Mouse (Mus musculus): ENCODE measurements at regions not wholly inside any gene's neighbourhood (a gene's known extent, or its start where the extent isn't known, plus 50 kb on each side); places are given as distances from the start of the nearest gene placed in this dataset.

DNA sequence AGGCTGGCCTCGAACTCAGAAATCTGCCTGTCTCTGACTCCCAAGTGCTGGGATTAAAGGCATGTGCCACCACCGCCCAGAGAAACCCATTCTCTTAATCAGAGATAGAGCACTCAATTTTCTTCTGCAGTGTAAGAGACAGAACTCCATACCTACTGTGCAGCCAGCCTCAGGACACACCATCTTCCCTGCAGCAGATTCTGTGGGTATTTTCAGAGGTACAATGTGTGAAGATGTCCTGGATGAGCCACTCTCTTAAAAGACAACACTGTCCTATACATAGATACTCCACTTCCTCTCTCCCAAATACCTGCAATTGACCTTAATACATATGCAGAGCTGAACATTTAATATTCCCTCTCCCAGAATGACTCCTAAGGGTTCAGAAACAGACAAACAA lies 111.5 kb downstream of the Nr1d2 start:
- DNase-seq (ENCODE audit: extremely low spot score in 1 of 2, low spot score in 1 of 2), result no peak

DNA sequence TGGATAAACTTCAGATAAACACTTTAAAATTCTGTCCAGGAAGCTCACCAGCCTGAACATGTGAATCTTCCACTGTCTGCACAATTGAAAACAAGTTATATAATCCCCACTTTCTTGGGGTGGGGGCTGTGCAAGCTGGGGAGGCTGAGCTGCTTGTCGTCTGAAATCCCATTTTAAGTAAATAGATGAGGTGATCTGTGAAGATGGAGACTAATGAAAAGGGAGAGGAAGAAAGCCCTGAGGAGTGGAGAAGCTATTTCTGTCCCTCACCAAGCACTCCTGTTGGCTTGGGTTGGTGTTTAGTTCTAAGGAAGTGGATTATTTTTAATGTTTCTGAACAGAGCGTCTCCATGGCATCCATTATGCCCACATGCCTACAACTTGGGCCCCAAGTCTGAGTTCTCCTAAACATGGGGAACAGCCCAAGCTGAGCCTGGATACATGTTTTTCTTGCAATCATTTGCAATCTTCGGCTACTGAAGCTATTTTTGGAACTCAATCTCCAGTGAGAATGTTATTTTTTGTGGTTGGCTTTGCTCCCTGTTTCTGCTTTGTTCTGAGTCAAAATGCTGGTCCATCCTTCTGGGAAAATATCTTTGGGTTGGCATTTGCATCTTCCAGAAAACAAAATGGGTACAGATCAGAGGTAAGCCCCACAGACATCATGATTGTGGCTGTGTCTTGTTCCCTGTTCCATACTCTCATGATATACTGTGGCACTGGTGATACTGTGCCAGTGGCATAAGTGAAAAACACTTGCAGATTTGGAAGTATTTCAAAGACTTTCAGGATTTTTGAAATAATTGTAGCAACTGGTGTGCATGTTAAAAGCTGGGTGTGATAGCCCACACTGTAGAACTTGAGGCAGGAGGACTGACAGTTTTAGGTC lies 131.8 kb downstream of the Nr1d2 start:
- peak; percentile 68 to 76 for DNase-seq (ENCODE audit: extremely low spot score in 1 of 2, low spot score in 1 of 2)

DNA sequence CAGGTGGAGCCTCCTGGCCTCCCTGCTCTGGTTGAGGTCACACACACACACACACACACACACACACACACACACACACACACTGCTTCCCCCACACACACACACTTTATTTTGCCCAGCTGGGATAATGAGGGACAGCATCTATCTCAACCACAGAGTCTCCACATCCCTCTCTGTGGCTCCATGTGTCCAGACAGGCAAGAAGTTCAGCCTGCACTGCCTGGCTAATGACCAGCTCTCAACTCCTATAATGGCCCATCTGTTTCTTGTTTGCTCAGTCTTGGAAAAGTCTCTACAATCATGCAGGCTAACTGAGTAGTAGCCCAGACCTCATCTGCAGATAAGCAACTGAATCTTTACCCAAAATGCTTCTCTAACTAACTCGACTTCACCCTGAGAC lies 133.3 kb downstream of the Nr1d2 start:
- DNase-seq (ENCODE audit: extremely low spot score in 1 of 2, low spot score in 1 of 2), result no peak

DNA sequence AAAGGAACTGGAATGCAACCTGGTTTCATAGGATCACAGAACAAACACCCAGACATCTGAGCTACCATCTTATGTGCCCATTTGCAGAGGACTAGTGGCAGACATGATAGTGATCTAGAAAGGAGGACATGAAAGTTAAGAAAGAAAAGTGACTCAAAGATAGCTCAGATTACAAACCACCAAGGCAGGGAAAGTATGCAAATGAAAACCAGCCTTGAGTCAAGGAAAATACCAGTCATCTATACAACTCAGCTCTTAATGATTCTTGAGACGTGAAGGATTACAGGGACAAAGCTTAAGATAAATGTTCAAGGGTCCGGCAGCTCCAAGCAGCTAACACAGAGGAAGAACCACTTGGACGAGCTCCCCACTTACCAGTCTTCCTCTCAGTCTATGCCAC lies 138.7 kb downstream of the Nr1d2 start:
- no peak for DNase-seq (ENCODE audit: extremely low spot score in 1 of 2, low spot score in 1 of 2)

Data from frontal cortex, adult 2 months (tissue).